Mouse (Mus musculus) left cerebral cortex, postnatal 14 days (tissue): ENCODE measurements at regions not wholly inside any gene's neighbourhood (a gene's known extent, or its start where the extent isn't known, plus 50 kb on each side); places are given as distances from the start of the nearest gene placed in this dataset.
A peak's percentile ranks its signal among the peaks of the same experiment; 100 is the strongest.

ENCODE experiments used
- DNase-seq, 2 experiments: peaks; one replicate each; pipeline ENCODE4 v3.0.0; 2021 to 2022; ENCODE audit warnings: low spot score in 2 of 2, mixed read lengths in 1 of 2
- intact Hi-C: fragments of 180-260 bp; cut with DNase I; formaldehyde crosslinking; loops from one replicate; pipeline ENCODE4 v1.15.1; 2025

DNA sequence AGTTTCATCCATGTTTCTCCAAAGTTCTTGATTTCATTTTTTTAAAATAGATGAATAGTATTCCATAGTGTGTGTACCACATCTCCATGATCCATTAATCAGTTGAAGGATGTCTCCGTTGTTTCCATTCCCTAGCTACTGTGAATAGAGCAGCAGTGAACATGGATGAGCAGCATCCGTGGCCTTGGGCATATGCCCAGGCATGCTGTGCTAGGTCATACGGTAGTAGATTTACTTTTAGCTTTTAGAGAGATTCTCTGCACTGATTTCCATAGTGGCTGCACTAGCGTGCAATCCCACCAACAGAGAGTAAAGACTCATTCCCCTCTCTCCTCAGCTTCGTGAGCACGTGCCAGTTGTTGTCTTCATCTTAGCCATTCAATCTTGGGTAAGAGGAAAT is 263.0 kb upstream of the Slc30a5 start:
- intact Hi-C loops = no loop called here
- DNase-seq = no peak

DNA sequence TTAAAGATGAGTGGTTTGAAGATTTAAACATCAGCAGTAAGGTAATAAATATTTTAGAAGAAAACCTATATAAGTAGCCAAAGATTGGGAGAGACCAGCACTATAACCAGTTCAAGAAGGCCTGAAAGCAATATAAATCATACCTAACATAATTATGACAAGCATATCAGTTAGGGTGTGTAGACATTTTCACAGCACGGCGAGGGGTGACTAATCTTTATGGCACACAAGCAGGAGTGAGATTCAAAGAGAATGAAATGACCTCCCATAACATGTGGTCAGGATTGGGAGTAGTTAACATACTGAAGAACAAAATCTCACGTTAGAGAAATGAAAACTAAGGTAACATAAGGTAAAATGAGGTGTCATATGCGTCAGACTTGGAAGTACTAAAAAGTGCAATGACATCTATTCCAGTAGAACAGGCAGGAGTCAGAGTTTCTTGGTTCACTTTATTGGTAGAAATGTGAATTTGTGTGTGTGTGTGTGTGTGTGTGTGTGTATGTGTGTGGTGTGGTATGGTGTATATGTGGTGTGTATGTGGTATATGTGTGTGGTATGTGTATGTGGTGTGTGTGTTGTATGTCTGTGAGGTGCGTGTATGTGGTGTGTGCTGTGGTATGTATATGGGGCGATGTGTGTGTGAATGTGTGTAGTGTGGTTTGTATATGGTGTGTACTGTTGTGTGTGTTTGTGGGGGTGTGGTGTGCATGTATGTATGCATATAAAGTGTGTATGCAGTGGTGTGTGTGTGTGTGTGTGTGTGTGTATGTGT is 262.0 kb upstream of the Slc30a5 start:
- DNase-seq = no peak
- intact Hi-C loops = no loop called here

DNA sequence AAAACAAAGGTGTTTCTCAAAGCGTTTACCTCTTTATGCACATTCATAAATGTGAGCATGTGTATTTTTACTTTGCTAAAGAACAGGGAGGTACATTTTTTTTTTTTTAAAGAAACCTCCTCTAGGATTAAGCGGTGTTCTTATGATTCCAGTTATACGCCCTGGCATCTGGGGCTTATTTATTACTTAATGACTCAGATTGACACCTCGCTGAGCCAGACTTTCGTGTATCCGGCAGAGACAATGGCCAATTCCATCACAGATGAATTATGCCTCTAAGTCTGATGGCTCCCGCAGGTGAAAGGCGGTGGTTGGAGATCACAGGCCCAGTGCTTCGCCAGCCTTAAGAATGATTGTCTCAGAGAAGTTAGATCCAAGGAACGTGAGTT is 259.5 kb upstream of the Slc30a5 start:
- intact Hi-C loops = no loop called here
- no peak for DNase-seq

DNA sequence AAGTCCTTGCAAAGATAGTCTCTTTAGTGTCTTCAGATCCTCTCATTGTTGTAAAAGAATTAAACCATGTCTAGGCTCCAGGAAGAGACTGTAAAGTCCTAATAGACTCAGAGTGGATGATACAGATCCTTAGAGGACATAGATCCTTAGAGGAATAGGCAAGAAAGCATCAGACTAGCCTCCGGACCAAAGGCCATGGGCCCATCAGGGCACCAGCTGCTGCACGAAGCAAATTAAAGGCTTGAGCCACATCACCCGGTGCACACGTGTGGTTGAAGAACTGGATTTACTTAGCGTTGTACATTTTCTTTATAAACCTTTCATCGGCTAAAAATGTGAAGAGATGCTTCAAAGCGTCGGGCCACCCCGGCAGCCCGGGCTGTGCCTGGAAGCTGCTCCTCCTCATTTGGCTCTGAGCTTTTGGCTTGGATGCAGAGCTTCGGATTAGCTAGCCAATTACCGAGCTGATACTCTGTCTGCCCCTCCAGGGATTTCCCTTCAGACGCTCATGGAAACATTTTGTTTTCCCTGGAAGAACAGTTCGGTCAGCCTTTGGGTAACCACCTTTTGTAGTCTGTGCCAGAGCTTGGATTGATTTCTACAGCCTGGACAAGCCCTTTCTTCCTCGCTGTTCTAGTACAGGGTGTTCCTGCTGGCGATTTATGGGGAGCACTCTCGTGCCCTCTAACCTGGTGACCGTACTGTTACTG is 259.0 kb upstream of the Slc30a5 start:
- peak; percentile 42 to 70 for DNase-seq
- intact Hi-C loops = no loop called here

DNA sequence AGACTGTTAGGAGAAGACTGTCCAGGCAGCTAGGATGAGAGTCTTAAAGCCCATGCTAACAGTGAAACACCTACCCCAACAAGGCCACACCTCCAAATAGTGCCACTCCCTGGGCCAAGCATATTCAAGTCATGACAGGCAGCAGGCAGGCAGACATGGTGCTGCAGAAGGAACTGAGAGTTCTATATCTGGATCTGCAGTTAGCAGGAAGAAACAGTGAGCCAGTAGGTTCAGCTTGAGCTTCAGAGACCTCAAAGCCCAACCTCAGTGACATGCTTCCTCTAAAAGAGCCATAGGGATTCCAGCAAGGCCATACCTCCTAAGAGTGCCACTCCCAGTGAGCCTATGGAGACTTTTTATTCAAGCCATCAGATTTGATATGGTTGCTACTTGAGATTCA is 252.0 kb upstream of the Slc30a5 start:
- no peak for DNase-seq
- intact Hi-C loops = no loop called here

DNA sequence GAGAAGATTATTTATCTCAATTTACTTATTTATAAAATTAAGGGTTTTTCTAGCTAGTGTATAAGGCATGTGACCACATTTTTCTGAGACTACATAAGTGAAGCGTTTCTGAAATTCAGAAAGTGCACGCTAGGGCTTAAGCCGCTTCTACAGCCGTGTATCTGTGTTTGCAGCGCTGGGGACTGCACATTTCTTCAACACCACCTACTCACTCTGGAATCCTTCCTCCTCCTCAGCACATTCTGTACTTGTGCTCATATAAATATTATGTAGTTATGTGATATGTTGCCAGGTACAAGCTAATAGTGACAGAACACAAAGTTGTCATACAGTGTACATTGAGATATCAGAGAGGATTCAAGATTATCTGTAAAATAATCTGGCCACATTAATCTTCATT is 251.0 kb upstream of the Slc30a5 start:
- peak in 1 of 2 experiments; percentile 13 for DNase-seq
- intact Hi-C loops = no loop called here

DNA sequence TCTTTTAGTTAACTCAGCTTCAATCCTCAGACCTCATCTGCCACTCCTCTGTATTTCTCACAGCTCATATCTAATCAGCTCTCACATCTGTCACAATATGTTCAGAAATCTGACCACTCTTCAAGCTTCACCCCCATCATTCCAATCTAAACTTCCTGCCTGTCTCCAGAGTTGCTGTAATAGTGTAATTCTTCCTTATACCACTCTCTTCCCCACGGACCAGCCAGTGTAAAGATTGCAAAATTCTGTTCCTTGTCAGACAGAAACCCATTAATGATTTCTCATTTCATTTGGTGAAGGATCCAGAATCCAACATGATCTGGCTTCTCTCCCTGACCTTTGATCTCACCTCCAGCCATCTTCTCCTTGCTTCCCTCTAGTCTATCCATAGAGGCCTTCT is 250.2 kb upstream of the Slc30a5 start:
- DNase-seq = no peak
- intact Hi-C loops = no loop called here

DNA sequence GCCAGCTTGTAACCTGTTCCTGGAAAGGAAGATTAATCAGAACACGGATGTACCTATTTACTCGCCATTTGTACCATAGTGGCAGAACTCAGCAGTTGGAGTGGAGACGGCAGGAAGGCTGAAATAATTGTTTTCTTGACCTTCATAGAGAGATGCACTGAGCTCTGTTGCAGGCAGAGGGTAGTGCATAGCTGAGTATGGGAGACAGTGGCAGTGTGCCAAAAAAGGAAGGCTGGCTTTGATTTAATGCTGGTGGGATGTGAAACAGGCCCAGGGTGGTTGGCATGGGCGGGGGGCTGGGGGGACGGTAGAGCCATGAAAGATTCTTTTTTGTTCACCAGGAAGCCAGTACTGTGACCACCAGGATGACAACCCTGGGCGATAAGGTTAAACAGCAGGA is 235.3 kb upstream of the Slc30a5 start:
- intact Hi-C loops = no loop called here
- peak; percentile 23 to 28 for DNase-seq

DNA sequence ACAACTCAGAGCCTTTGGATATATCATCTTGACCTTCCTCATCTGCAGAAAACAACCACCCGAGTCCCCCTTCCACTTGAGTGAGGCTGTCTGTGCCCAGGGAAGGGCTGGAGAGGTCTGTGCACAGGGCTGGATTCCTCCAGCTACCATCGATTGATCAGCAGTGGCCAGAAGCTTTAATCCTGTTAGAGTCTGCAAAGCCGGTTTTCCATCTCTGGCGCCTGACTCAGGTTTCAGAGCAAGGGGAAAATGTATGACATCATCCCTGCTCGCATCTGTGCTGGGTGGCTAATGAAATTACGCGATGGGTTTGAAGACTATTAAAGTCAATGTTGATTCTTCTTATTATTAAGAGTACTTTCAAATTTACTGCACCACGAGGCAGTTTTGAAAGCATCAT is 229.4 kb upstream of the Slc30a5 start:
- intact Hi-C loops = no loop called here
- no peak for DNase-seq

DNA sequence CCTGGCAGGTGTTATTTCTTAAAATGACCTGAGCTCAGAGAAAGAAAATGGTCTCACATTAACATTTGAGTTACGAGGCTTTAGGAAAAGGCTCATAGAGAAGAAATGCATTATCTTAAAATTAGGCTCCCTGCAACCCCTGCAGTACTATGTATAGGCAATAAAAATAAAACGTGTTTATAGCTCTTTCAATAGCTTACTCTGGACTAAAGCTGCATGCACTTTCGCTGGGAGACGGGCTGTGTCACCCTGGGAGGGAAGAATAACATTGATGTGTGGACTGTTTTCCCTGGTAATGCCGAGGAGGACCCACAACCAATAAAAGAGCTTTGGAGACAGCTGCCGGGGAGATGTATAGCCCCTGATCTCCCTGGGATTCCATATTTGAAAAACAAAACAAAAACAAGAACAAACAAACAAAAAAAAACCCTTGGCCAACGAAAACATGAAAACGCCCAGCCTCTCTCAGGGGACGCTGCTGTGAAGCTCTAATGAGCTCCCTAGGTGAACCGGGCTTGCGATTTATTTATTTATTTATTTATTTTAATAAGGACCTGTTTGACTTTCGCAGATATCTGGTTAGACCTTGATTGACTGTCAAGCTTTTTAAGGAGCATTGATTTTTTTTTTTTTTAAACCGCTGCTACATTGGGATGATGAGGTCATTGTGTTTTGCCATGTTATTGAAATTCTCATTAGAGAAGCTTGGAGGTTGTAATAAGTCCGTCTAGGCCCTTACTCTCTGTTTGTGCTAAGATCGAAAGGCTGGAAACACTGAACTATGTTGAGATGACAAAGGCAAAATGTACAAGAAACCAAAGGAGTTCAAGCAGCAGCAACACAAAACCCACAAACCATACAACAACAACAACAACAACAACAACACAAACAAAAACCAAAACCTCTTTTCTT is 228.3 kb upstream of the Slc30a5 start:
- DNase-seq = no peak
- intact Hi-C loops = no loop called here

DNA sequence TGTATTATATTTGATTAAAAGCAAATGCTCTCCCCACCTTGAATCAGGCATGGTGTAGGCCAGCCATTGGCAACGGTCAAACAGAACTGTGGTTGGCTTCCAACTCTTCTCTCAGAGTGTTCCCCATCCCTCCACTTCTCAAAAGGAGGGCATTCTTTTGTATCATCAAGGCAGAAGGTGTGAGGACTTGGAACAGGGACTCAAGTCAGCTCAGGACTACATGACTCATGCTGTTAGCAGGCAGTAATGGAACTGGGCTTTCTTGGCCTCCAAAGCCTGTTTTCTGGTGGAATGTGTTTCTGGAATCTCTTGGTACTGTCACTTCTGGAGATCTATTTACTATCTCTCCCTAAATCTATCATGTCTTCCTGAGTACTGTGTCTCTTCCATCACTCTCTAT is 216.3 kb upstream of the Slc30a5 start:
- DNase-seq = no peak
- intact Hi-C loops = no loop called here

DNA sequence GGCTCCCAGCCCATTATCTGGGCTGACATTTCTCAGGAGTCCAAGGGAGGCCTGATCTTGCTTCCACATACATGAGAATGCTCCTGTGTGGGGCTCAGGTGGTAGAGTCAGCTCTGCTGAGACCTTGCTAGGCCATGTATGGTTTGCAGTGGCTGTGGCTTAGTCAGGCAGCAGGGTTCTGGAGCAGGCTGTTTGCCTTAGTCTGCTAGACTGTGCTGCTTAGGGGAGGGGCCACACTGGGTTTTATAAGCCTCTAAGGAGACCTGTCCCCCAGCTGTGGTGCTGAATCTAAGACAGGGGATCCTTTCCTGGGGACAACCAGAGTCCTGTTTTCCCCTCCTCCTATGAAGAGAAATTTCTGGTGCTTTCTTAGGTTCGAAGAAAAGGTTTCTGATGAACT is 199.4 kb upstream of the Slc30a5 start:
- intact Hi-C loops = no loop called here

DNA sequence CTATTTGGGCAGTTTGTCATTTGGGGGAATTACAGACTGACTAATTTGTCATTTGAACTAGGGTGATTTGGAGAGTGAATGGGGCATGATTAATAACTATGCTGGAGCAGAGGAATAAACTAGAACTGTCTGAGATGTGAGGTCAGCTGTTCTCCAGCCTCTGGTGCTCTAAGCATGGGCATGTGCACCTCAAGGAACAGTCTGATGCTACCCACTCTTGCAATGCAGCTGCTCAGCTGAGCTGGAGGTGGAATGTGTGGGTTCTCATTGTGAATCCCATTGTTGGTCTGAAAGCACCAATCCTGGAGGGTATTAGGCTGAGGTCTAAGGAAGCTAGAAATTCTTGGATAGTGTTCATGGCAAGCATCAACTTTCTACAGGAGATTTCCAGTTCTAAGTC is 192.8 kb upstream of the Slc30a5 start:
- no peak for DNase-seq
- intact Hi-C loops = no loop called here

More for the DNA sequence above, 199.4 kb upstream of the Slc30a5 start:
- no peak for DNase-seq

DNA sequence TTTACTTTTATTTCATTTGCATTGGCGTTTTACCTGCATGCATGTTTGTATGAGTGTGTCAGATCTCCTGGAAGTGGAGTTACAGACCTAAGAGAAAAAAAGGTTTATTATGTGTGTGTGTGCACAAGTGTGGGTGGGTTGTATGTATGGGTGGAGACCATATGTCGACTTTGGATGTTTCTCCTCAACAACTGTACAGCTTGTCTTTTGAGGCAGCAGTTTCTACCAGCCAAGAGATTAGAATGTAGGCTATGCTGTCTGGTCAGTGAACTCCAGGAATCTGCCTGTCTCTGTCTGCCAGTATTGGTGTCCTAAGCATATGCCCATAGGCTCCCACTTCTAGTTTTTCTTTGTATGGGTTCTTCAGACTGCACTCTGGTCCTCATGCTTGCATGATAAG is 192.3 kb upstream of the Slc30a5 start:
- intact Hi-C loops = no loop called here
- no peak for DNase-seq

DNA sequence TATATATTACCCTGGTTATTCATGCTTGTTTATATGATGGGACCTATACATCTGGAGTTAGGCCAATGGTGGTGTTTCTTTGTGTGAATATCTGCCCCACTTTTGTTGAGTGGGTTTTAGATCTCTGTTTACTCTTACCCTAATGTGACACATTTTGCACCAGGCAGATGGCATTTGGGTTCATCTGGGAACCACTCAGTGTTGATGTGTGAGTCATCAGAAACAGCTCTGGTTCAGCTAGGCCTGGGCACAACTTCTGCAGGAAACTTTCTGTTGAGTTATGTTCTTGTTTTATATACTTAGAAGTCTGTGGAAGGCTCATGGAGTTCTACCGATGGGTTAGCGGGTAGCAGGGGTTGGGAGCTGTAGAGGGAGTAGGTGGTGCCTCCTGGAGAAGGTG is 191.7 kb upstream of the Slc30a5 start:
- no peak for DNase-seq
- intact Hi-C loops = no loop called here

DNA sequence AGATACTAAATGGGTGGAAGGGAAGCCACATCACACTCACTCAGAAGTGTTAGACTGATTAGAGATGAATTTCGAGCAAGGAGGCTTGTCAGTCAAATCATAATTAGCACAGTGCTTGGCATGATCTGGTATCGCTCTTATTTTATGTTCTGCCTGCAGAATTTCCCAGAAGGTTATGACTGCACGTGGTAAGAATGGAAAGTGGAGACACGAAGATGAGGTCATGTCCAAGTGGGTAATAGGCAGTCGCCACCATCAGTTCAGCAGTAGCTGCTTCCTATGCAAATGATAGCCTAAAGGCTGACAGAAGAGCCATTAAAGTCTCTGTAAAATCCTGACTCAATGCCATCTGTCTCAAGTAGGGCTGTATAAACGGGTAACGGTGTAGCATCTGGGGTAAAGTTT is 186.0 kb upstream of the Slc30a5 start:
- intact Hi-C loops = no loop called here
- peak in 1 of 2 experiments; percentile 4 for DNase-seq

DNA sequence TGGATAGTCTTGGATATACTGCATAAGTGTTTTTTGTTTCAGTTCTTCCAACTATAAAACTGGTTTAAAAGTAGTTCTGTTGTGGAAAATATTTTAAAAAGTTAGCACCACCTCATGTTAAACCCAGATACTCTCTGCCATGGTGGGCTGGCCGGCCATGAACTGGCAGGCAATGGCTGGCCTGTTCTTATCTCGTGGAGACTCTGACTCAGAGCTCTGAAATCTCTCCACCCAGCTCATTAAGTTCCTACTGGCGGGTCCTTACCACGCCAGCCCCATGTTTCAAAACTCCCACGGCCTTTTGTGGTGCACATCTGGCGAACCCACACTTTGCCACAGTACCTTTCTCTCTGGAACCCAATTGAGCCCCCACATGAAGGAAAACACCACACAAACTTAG is 183.8 kb upstream of the Slc30a5 start:
- intact Hi-C loops = no loop called here
- DNase-seq = no peak

DNA sequence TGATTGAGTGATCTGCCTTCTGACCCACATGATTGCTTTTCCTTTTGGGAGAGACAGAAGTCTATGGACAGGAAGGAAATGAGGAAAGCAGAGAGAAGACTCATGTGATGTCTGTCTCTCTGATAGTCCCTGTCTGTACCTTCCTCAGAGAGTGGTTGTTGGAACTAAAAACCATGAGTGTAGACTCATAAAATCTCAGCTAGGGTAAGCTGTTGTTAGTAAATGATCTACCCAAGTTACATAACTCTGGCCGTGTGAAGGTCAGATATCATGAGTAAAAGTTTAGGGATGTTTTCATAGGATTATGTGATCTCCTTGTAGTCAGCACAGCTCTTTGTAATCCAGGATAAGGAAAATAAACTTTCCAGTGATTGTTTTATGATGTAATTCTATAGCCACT is 183.0 kb upstream of the Slc30a5 start:
- intact Hi-C loops = no loop called here
- no peak for DNase-seq

DNA sequence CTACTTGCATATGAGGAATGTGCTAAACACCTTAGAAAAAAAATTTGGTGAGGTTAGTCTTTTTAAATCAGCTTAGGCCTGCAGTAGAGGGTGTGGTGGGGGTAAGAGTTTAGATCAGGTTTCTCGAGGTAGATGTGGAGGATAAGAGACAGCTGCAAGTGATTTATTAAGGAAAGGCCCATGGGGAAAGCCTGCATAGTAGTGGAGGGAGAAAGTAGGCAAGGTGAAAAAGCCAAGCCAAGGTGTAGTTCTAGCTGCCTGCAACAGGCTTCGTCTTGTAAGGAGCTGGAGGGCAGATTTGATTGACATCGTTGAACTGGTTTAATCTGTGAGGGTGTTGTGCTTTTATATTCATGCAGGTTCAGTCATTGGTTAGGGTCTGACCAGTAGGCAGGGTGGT is 182.2 kb upstream of the Slc30a5 start:
- DNase-seq = no peak
- intact Hi-C loops = no loop called here

DNA sequence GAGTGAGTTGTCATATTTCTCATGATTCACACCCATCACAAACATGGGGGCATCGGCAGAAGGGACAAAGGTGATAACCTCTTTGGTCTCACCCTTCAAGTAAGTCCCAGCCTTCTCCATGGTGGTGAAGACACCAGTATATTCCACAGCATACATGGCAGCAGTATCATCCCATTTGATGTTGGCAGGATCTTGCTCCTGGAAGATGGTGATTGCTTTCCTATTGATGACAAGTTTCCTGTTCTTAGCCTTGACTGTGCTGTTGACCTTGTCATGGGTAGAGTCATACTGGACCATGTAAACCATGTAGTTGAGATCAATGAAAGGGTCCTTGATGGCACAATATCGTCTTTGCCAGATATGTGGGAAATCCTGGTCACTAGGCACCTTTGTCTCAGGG is 180.4 kb upstream of the Slc30a5 start:
- intact Hi-C loops = no loop called here
- no peak for DNase-seq
